Mouse (Mus musculus) liver, embryonic 14.5 days (tissue): ENCODE measurements around the gene Haspin. TPM values are rescaled to one million over a fixed set of nuclear protein-coding genes. Genes with fewer than 3 reads are reported as not detected.

Source experiments
- ATAC-seq: fragments of 200-750 bp; cut with Nextera tagmentation; 2 replicates; pipeline ENCODE4 v1.8.0; 2017; ENCODE audit warnings: moderate number of reproducible peaks, mild to moderate bottlenecking, moderate library complexity; ENCODE audit not compliant: insufficient read depth
- DNase-seq, 3 experiments: peaks; one replicate each; pipeline ENCODE4 v3.0.0-alpha.2; 2012 to 2013; ENCODE audit warnings: low read depth in 3 of 3, low spot score in 3 of 3
- H3K27ac ChIP-seq: fragments of 300-500 bp; sonication (generic); 2 replicates; pipeline ENCODE4 v1.5.1; 2014; ENCODE audit warnings: moderate library complexity, mild to moderate bottlenecking, control low read depth, inconsistent platforms
- H3K27me3 ChIP-seq: fragments of 300-500 bp; sonication (generic); 2 replicates; pipeline ENCODE4 v1.6.1; 2014; ENCODE audit warnings: mild to moderate bottlenecking, low read length, moderate library complexity; ENCODE audit not compliant: control insufficient read depth, insufficient read depth
- H3K36me3 ChIP-seq: fragments of 300-500 bp; sonication (generic); replicated peaks from 2 replicates; pipeline ENCODE4 v1.6.1; 2014; ENCODE audit warnings: low read depth; ENCODE audit not compliant: control insufficient read depth, insufficient read depth
- H3K4me1 ChIP-seq, 2 experiments: fragments of 200-500 bp in 1 of 2; fragments of 300-500 bp in 1 of 2; sonication (generic) in 1 of 2; replicated peaks; 2 replicates each; pipeline ENCODE4 v1.6.1; 2012 to 2014; ENCODE audit warnings: antibody characterized with exemption in 1 of 2, inconsistent platforms in 1 of 2, low read length in 1 of 2; ENCODE audit not compliant: control insufficient read depth in 2 of 2, insufficient read depth in 2 of 2
- H3K4me2 ChIP-seq: fragments of 300-500 bp; sonication (generic); 2 replicates; pipeline ENCODE4 v1.6.1; 2014; ENCODE audit warnings: low read depth, mild to moderate bottlenecking, control low read depth, moderate library complexity
- H3K4me3 ChIP-seq, 2 experiments: fragments of 200-500 bp in 1 of 2; fragments of 300-500 bp in 1 of 2; sonication (generic) in 1 of 2; 2 replicates each; pipeline ENCODE4 v1.5.1; 2012 to 2014; ENCODE audit warnings: low read depth in 2 of 2, low read length in 2 of 2, mild to moderate bottlenecking in 2 of 2, control low read depth in 1 of 2, inconsistent platforms in 1 of 2, moderate library complexity in 1 of 2; ENCODE audit not compliant: insufficient read depth in 1 of 2
- H3K9ac ChIP-seq: fragments of 300-500 bp; sonication (generic); replicated peaks from 2 replicates; pipeline ENCODE4 v1.6.1; 2014; ENCODE audit warnings: mild to moderate bottlenecking, control low read depth, moderate library complexity
- H3K9me3 ChIP-seq: fragments of 300-500 bp; sonication (generic); 2 replicates; pipeline ENCODE4 v1.6.1; 2016; ENCODE audit warnings: low read length, mixed read lengths; ENCODE audit not compliant: control insufficient read depth
- CTCF ChIP-seq: IDR thresholded peaks from 2 replicates; pipeline ENCODE4 v1.5.1; 2016; ENCODE audit warnings: antibody characterized with exemption, low read depth, control low read depth
- EP300 ChIP-seq: IDR thresholded peaks from 2 replicates; pipeline ENCODE4 v1.6.1; 2016; ENCODE audit warnings: antibody characterized with exemption, low read depth
- WGBS: fragments of 180-500 bp; shearing (Covaris S2); extraction: QIAGEN DNeasy Blood & Tissue Kit; methylation state at CpG from one replicate; pipeline ENCODE4 v1.1.7; 2014; ENCODE audit not compliant: insufficient replicate concordance; 5-methylcytosine and 5-hydroxymethylcytosine counted together
- polyA plus RNA-seq, 2 experiments: library from polyadenylated mRNA; depleted of rRNA in 1 of 2; stranded (reverse) in 1 of 2; unstranded in 1 of 2; fragments of >200 nt; fragmentation: Nextera tagmentation in 1 of 2; extraction: Ambion mirVana in 1 of 2; gene quantifications; 2 replicates each; pipeline versions ENCODE4 v1.2.1 to v1.2.3; 2012 to 2014

The Haspin gene
- polyA plus RNA-seq, 2 experiments = 5.7 to 10.5 TPM

DNA sequence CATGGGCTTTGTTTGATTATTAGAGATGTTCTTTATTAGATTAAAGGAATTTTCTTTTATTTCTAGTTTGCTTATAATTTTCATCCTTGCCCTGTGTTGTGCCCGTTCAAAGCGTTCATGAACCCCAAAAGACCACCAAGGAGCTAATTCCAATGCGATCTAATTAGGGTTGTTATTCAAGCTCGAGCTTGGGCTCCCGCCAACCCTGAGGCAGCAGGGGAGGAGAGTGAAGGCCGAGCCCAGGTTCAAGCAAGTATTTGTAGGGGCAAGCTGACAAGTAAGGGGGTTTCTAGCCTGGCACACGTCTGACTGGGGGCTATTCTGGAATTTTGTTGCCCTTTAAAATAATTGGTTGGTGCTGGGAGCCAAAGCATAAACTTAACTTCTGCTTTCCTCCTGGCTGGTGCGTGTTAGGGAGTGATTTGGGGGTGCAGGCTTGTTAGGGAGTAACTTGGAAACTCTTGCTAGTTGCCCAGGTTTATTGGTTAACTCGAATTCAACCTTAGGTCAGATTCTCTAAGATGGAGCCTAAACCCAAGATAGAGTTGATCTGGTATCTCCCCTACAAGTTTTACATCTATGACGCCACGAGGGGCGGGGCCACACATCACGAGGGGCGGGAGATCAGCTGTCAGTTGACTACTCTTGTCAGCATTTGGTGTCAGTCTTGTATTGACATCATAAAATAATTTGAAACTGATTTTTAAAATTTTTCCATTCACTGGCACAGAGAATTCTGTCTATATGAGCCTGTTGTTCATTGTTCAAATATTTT, 37.9 kb downstream of the Haspin start:
- Histone ChIP-seq H3K9me3 (no peaks in the 10 kb centered on the region), H3K4me1 (no peaks in the 10 kb centered on the region), H3K27me3 (no peaks in the 10 kb centered on the region), H3K36me3 (no peaks in the 10 kb centered on the region), H3K27ac (no peak overlapping the region), H3K9ac (no peak overlapping the region), H3K4me2 (no peak overlapping the region), H3K4me3 (no peak overlapping the region)
- TF ChIP-seq CTCF (no peak), EP300 (no peak)
- ATAC-seq (no peak), DNase-seq (no peak)
- WGBS = 51% methylated on average over 14 of the region's 14 CpGs

- no peaks in the 10 kb centered on the region for H3K4me1 ChIP-seq
- H3K27ac ChIP-seq = no peak overlapping the region
- no peaks in the 10 kb centered on the region for H3K9me3 ChIP-seq
- no peaks in the 10 kb centered on the region for H3K36me3 ChIP-seq
- H3K27me3 ChIP-seq = no peaks in the 10 kb centered on the region
- H3K9ac ChIP-seq = no peak overlapping the region
- DNase-seq (no peak), ATAC-seq (no peak)
- no peak for TF ChIP-seq EP300
- no peak for TF ChIP-seq CTCF
- no peak overlapping the region for H3K4me3 ChIP-seq
- 47% methylated on average over 5 of the region's 5 CpGs for WGBS
- no peak overlapping the region for H3K4me2 ChIP-seq
Observed at GRCm38 (mm10) chr11:73098860-73099259, 39.2 kb downstream of the Haspin start.

DNA sequence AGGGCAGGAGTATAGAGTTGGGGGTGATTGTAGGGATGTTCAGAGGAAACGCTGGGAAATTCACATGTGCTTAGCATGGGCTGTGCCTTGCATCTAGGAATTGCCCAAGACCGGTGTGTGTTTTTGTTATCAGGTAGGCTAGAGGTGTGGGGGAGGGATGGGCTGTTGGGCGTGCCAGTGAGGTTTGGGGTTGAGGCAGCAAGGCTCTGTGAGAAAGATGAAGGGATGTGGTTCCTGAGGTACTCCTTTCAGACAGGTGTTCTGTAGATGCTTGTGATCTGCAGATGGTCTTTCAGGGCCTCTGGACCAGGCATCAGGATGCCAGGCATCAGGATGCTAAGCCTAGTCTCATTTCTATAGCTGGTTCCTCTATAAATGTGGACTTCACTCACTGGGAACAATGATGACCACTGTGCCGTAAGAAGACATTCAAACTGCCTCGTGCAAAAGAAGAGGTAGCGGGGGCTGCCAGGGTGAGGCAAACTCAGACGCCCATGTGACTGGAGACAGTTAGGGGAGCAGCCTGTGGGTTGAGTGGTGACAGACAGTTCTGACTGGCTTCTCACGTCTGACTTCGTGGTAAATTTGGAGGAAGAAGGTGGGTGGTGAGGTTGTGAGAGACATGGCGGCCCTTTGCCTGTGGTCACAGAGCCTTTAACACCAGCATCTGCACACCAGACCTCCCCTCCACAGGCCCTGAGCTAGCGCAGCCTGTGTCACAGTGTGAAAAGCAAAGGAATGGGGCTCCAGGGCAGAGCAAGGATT, 43.7 kb downstream of the Haspin start:
- no peak for TF ChIP-seq EP300
- Histone ChIP-seq H3K4me1 (no peaks in the 10 kb centered on the region), H3K27ac (no peak overlapping the region), H3K36me3 (no peaks in the 10 kb centered on the region), H3K9ac (no peak overlapping the region), H3K27me3 (no peaks in the 10 kb centered on the region), H3K4me3 (no peak overlapping the region), H3K9me3 (no peaks in the 10 kb centered on the region), H3K4me2 (no peak overlapping the region)
- WGBS = 42% methylated on average over 11 of the region's 11 CpGs
- no peak for DNase-seq
- ATAC-seq = no peak

- H3K9ac ChIP-seq = no peak overlapping the region
- H3K9me3 ChIP-seq = no peaks in the 10 kb centered on the region
- H3K27ac ChIP-seq = no peak overlapping the region
- no peak overlapping the region for H3K4me3 ChIP-seq
- 26% methylated on average over 7 of the region's 7 CpGs for WGBS
- H3K36me3 ChIP-seq = no peaks in the 10 kb centered on the region
- TF ChIP-seq CTCF (no peak), EP300 (no peak)
- H3K27me3 ChIP-seq = no peaks in the 10 kb centered on the region
- DNase-seq = no peak
- ATAC-seq = no peak
- no peaks in the 10 kb centered on the region; a peak in 1 of 4 replicates for H3K4me1 ChIP-seq
- H3K4me2 ChIP-seq = no peak overlapping the region
Observed at GRCm38 (mm10) chr11:73092877-73093276, 45.2 kb downstream of the Haspin start.

GRCm38 (mm10) chr11:73092057-73092456, 46.0 kb downstream of the Haspin start:
- TF ChIP-seq EP300 = no peak
- no peak for TF ChIP-seq CTCF
- Histone ChIP-seq H3K27ac (no peak overlapping the region), H3K9ac (no peak overlapping the region), H3K4me3 (no peak overlapping the region), H3K4me1 (peaks cover 0 to under 1% of the 10 kb centered on the region in 2 experiments; a peak in 1 of 4 replicates), H3K9me3 (no peaks in the 10 kb centered on the region), H3K27me3 (no peaks in the 10 kb centered on the region), H3K36me3 (no peaks in the 10 kb centered on the region), H3K4me2 (no peak overlapping the region)
- DNase-seq (no peak), ATAC-seq (no peak)
- 47% methylated on average over 4 of the region's 4 CpGs for WGBS
